Mouse (Mus musculus): ENCODE results near the gene Lta.

Lta gene

DNA sequence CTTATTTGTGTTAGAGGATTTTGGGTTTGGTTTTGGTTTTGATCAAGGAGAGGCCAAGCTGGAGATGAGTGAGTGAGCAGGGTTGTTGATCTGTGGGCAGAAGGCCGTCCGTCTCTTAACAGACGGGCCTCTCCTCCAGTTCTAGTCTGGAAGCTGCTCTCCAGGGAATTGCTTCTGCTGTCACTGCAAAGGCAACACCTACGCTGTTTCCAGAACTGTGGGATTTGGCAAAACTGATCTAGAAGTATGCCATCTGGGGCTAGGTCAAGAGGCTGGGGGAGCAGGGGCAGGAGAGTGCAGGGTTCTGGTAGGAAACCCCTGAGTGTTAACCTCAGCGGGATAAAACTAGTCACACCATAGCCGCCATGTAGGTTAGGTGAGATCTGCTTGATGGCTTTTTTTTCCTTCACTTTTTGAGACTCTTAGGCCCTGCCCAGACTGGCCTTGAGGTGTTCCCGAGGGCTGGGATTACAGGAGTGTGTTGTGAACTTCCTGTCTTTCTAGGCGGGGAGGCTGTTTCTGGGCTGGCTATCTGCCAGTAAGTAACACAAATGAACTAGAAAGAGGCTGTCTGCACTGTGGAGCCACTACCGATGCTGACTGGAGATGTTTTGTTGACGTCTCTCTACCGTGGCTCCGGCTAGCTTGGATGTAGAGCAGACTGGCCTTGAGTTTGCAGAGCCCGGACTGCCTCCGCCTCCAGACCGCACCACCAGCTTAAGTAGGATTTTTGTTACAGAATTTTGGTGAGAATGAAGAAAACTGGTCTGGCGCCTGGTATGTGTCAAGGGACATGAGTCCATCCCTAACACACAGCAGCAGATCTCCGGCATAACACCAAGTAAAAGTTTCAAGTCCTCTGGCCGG, 28.2 kb upstream of the Lta start, which contains the start of gene Atp6v1g2:
TSS of gene Atp6v1g2 (plus strand) at position 547 of the 867 bp plus-strand sequence.
- Histone ChIP-seq H3K27me3 (ENCODE audit: insufficient read depth, low read length) (peaks cover 11% of the 10 kb centered on the region), H3K9me3 (ENCODE audit: low read length) (no peaks in the 10 kb centered on the region), H3K4me1 (replicated peaks; ENCODE audit: low read depth, low read length) (peaks cover 38% of the 10 kb centered on the region), H3K36me3 (ENCODE audit: insufficient read depth, low read length) (peaks cover 50% of the 10 kb centered on the region), H3K4me3 (replicated peaks; ENCODE audit: low read length) (peak within 1 kb of the TSS; percentile 85)
- TF ChIP-seq CTCF (conservative IDR thresholded peaks at IDR 0.05; ENCODE audit: low read length) (no peak), NANOG (IDR thresholded peaks at IDR 0.05; ENCODE audit: borderline replicate concordance, low read length) (no peak), POU5F1 (IDR thresholded peaks at IDR 0.05; ENCODE audit: borderline replicate concordance, low read length) (no peak)

GRCm38 (mm10) chr17:35232659-35233058, 27.5 kb upstream of the Lta start:
- Histone ChIP-seq H3K4me1 (replicated peaks; ENCODE audit: low read depth, low read length) (peaks cover 38% of the 10 kb centered on the region), H3K36me3 (ENCODE audit: insufficient read depth, low read length) (peaks cover 56% of the 10 kb centered on the region), H3K27me3 (ENCODE audit: insufficient read depth, low read length) (peaks cover 11% of the 10 kb centered on the region), H3K4me3 (replicated peaks; ENCODE audit: low read length) (no peak overlapping the region), H3K9me3 (ENCODE audit: low read length) (no peaks in the 10 kb centered on the region)
- TF ChIP-seq NANOG (IDR thresholded peaks at IDR 0.05; ENCODE audit: borderline replicate concordance, low read length) (no peak), CTCF (conservative IDR thresholded peaks at IDR 0.05; ENCODE audit: low read length) (no peak), POU5F1 (IDR thresholded peaks at IDR 0.05; ENCODE audit: borderline replicate concordance, low read length) (no peak)

- peaks cover 63% of the 10 kb centered on the region for H3K36me3 ChIP-seq (ENCODE audit: insufficient read depth, low read length)
- TF ChIP-seq POU5F1 (IDR thresholded peaks at IDR 0.05; ENCODE audit: borderline replicate concordance, low read length) (no peak), CTCF (conservative IDR thresholded peaks at IDR 0.05; ENCODE audit: low read length) (peak; percentile 86)
- no peaks in the 10 kb centered on the region for H3K9me3 ChIP-seq (ENCODE audit: low read length)
- H3K27me3 ChIP-seq (ENCODE audit: insufficient read depth, low read length): peaks cover 6% of the 10 kb centered on the region
- H3K4me1 ChIP-seq (replicated peaks; ENCODE audit: low read depth, low read length): peaks cover 38% of the 10 kb centered on the region
- H3K4me3 ChIP-seq (replicated peaks; ENCODE audit: low read length): no peak overlapping the region
Measured at GRCm38 (mm10) chr17:35232043-35232442, 26.9 kb upstream of the Lta start.

DNA sequence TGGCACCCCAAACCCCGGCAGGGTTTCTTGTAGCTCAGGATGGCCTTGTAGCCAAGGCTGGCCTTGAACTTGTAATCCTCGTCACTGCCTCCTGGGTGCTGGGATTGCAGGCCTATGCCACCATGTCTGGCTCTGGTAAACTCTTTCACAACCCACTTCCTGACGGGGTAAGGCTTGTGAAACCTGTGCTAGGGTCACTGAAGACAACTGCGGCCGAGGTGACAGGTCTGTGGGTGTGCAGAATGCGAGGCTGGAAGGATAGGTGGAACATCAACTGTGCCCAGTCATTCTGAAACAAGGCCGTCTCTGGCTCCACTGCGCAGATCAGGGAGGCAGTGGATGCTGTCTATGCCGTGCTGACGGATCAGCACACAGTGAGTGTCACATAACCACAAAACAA, 25.9 kb upstream of the Lta start:
- no peaks in the 10 kb centered on the region for H3K9me3 ChIP-seq (ENCODE audit: low read length)
- TF ChIP-seq POU5F1 (IDR thresholded peaks at IDR 0.05; ENCODE audit: borderline replicate concordance, low read length) (no peak), NANOG (IDR thresholded peaks at IDR 0.05; ENCODE audit: borderline replicate concordance, low read length) (no peak), CTCF (conservative IDR thresholded peaks at IDR 0.05; ENCODE audit: low read length) (no peak)
- H3K4me3 ChIP-seq (replicated peaks; ENCODE audit: low read length): no peak overlapping the region
- H3K4me1 ChIP-seq (replicated peaks; ENCODE audit: low read depth, low read length): peaks cover 29% of the 10 kb centered on the region
- H3K27me3 ChIP-seq (ENCODE audit: insufficient read depth, low read length): no peaks in the 10 kb centered on the region
- peaks cover 66% of the 10 kb centered on the region for H3K36me3 ChIP-seq (ENCODE audit: insufficient read depth, low read length)

GRCm38 (mm10) chr17:35226561-35227046, 21.5 kb upstream of the Lta start:
- TF ChIP-seq CTCF (conservative IDR thresholded peaks at IDR 0.05; ENCODE audit: low read length): 0 out of 2 replicates have a peak, but pooled peaks have one; percentile 10
- TF ChIP-seq POU5F1 (IDR thresholded peaks at IDR 0.05; ENCODE audit: borderline replicate concordance, low read length): no peak
- TF ChIP-seq NANOG (IDR thresholded peaks at IDR 0.05; ENCODE audit: borderline replicate concordance, low read length): no peak
- peaks cover 14% of the 10 kb centered on the region for H3K4me1 ChIP-seq (replicated peaks; ENCODE audit: low read depth, low read length)
- no peak overlapping the region for H3K4me3 ChIP-seq (replicated peaks; ENCODE audit: low read length)
- peaks cover 73% of the 10 kb centered on the region for H3K36me3 ChIP-seq (ENCODE audit: insufficient read depth, low read length)
- no peaks in the 10 kb centered on the region for H3K27me3 ChIP-seq (ENCODE audit: insufficient read depth, low read length)
- H3K9me3 ChIP-seq (ENCODE audit: low read length): no peaks in the 10 kb centered on the region

DNA sequence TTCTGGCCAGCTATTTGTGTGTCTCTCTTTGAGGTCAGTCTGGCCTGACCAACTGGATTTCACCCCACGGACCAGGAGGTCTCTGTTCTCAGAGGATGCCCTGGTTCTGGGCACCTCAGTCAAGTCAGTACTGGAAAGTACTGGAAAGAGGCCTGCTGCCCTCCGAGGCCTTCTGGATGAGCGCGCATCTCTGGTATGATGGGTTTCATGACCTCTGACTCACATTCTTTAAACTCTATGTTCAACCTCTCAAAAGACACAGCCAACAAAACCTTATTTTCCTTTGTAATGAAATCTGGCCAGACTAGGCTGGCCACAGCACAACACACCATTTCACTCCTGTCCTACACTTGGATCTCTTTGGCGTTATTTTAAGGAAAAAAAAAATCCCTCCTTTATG, 20.3 kb upstream of the Lta start:
- Histone ChIP-seq H3K27me3 (ENCODE audit: insufficient read depth, low read length) (peaks cover 8% of the 10 kb centered on the region), H3K36me3 (ENCODE audit: insufficient read depth, low read length) (peaks cover 65% of the 10 kb centered on the region), H3K4me3 (replicated peaks; ENCODE audit: low read length) (no peak overlapping the region), H3K9me3 (ENCODE audit: low read length) (no peaks in the 10 kb centered on the region), H3K4me1 (replicated peaks; ENCODE audit: low read depth, low read length) (peaks cover 25% of the 10 kb centered on the region)
- TF ChIP-seq POU5F1 (IDR thresholded peaks at IDR 0.05; ENCODE audit: borderline replicate concordance, low read length): no peak
- TF ChIP-seq CTCF (conservative IDR thresholded peaks at IDR 0.05; ENCODE audit: low read length): no peak
- no peak for TF ChIP-seq NANOG (IDR thresholded peaks at IDR 0.05; ENCODE audit: borderline replicate concordance, low read length)

- Histone ChIP-seq H3K36me3 (ENCODE audit: insufficient read depth, low read length) (peaks cover 61% of the 10 kb centered on the region), H3K4me1 (replicated peaks; ENCODE audit: low read depth, low read length) (peaks cover 33% of the 10 kb centered on the region), H3K9me3 (ENCODE audit: low read length) (no peaks in the 10 kb centered on the region), H3K4me3 (replicated peaks; ENCODE audit: low read length) (no peak overlapping the region), H3K27me3 (ENCODE audit: insufficient read depth, low read length) (peaks cover 13% of the 10 kb centered on the region)
- no peak for TF ChIP-seq CTCF (conservative IDR thresholded peaks at IDR 0.05; ENCODE audit: low read length)
- TF ChIP-seq NANOG (IDR thresholded peaks at IDR 0.05; ENCODE audit: borderline replicate concordance, low read length): no peak
- no peak for TF ChIP-seq POU5F1 (IDR thresholded peaks at IDR 0.05; ENCODE audit: borderline replicate concordance, low read length)
Measured at GRCm38 (mm10) chr17:35224641-35225040, 19.5 kb upstream of the Lta start.

DNA sequence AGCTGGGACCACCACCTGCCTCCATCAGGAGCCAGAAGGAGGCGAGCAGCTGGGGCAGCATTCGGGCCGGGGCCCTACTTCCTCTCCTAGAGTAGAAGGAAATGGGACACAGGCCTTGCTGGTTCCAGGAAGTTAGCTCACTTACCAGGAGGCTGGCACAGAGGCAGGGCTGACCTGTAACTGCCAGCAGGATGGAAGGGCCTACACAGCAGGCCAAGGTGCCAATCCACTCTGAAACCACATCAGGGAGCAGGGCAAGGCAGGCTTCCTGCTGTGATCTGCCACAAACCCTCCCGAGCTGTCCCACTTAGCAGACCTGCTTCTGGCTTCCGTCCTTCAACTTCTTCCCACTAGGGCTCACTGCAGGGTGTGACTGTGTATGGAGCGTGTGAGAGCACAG, 17.1 kb upstream of the Lta start:
- H3K27me3 ChIP-seq (ENCODE audit: insufficient read depth, low read length): peaks cover 26% of the 10 kb centered on the region
- no peak for TF ChIP-seq NANOG (IDR thresholded peaks at IDR 0.05; ENCODE audit: borderline replicate concordance, low read length)
- TF ChIP-seq POU5F1 (IDR thresholded peaks at IDR 0.05; ENCODE audit: borderline replicate concordance, low read length): no peak
- TF ChIP-seq CTCF (conservative IDR thresholded peaks at IDR 0.05; ENCODE audit: low read length): no peak
- H3K36me3 ChIP-seq (ENCODE audit: insufficient read depth, low read length): peaks cover 38% of the 10 kb centered on the region
- no peaks in the 10 kb centered on the region for H3K9me3 ChIP-seq (ENCODE audit: low read length)
- peaks cover 45% of the 10 kb centered on the region for H3K4me1 ChIP-seq (replicated peaks; ENCODE audit: low read depth, low read length)
- H3K4me3 ChIP-seq (replicated peaks; ENCODE audit: low read length): no peak overlapping the region

Data from E14TG2a.4 (cell line).